Mouse (Mus musculus): ENCODE measurements around the gene Gm12569.

Gene Gm12569

DNA sequence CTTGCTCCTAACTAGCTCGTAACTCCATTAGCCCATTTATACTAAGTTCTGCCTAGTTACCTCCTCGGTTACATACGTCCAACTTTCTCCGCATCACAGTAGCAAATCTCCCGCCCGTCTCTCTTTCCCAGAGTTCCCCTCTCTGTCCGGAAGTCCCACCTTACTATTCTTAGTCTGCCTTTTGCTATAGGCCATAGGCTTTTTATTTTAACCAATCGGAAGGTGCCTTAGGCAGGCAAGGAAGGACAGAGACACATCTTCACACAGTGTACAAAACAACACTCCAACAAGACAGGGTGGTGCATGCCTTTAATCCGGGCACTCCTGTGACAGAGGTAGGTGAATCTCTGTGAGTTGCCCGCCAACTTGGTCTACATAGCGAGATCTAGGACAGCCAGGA is at the start of gene Gm12569:
Gm12569 (plus strand) TSS at position 166 of the 400 bp plus-strand sequence.
- peak; percentile 51 for DNase-seq (ENCODE audit: low spot score)

- no peak for DNase-seq (ENCODE audit: low spot score)
Observed at GRCm38 (mm10) chr11:51202726-51203125, 17.5 kb upstream of the Gm12569 start.

DNA sequence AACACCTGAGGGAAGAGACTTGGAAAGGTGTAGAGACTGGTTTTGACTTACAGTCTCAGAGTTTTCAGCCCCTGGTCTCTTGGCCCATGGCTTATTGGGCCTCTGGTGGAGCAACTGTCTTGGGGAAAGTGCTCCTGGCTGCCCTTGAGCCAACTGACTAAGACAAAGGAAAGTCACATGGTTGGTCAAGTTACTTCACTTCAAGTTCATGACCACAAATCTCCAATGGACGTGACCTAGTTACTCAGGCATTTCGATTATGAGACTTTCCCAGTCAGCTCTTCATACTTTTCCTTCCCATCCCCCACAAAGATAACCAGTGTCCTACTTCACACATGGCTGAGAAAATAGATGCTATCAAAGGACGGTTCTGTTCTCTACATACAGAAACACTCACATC is 12.5 kb upstream of the Gm12569 start:
- DNase-seq (ENCODE audit: low spot score), result no peak

- no peak for DNase-seq (ENCODE audit: low spot score)
Observed at GRCm38 (mm10) chr11:51211426-51211825, 8.8 kb upstream of the Gm12569 start.

- no peak for DNase-seq (ENCODE audit: low spot score)
Observed at GRCm38 (mm10) chr11:51214021-51214420, 6.3 kb upstream of the Gm12569 start.

DNA sequence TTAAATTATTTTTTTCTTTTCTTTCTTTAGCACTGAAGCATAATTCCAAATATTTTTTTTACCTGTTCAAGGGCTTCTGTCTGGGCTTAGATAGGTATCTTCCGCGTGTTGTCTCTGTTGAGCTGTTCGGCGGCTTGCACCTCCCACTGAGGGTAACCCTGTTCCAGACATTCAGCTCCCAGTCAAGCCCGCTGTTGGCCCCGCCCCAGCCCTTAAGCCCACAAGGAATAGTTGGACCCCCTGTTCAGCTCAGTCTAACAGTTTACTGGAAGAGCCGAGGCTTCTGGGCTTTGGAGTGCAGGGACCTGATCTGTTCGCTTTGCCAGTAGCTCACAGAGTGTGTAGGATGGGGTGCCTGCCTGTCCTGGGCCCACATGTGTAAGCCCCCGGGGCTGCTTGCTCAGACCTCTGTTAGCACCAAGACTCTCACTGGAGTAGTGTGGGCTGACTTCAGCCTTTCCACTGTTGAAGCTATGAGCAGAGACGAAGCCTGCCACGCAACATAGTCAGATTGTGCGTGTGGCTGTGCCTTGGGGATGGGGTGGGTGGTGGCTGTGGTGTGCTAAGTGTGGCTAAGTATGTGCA is 785 bp upstream of the Gm12569 start:
- no peak for DNase-seq (ENCODE audit: low spot score)

DNA sequence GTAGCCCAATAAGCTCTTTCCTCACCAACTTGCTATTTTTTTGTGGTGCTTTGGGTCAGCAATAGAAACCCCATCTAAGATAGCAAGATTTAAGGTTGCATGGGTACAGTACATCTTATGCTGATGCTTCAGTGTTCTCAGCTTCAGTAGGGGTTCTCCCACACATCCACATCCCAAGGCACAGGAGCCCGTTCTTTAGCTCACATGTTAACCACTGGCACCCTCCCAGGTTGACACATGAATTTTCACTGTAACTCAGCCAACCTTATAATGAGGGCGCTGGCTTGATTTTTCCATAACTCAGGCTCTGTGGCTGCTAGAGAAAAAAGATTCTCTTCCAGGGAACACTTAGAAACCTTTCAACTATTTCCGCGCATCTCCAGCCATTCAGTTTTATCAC is 6.8 kb downstream of the Gm12569 start:
- no peak for DNase-seq (ENCODE audit: low spot score)

GRCm38 (mm10) chr11:51234626-51235025 is 14.4 kb downstream of the Gm12569 start:
- DNase-seq (ENCODE audit: low spot score), result no peak

DNA sequence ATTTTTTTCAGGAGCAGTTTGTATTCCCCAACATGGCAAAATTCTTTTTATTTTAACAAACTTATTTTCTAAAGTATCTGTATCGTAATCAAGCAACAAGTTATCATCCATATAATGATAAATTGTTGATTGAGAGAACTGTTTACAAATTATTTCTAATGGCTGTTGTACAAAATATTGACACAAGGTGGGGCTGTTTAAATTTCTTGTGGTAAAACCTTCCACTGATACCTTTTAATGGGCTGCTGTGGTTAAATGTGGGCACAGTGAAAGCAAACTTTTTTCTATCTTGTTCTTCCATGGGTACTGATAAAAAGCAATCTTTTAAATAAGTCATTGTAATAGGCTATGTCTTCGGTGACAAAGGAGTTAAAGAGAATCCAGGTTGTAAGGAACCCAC is 22.6 kb downstream of the Gm12569 start:
- no peak for DNase-seq (ENCODE audit: low spot score)

- DNase-seq (ENCODE audit: low spot score), result no peak
Observed at GRCm38 (mm10) chr11:51257006-51257405, 36.7 kb downstream of the Gm12569 start.

- DNase-seq (ENCODE audit: low spot score), result no peak
Observed at GRCm38 (mm10) chr11:51261680-51262219, 41.5 kb downstream of the Gm12569 start, which contains the start of gene Clk4. TSS of gene Clk4 (plus strand) at chr11:51261730.

- DNase-seq (ENCODE audit: low spot score), result peak; percentile 99
Observed at GRCm38 (mm10) chr11:51262342-51263285, 42.3 kb downstream of the Gm12569 start, which contains the start of gene BC049762. TSS of gene BC049762 (minus strand) at chr11:51263046.

GRCm38 (mm10) chr11:51263286-51263831 is 43.1 kb downstream of the Gm12569 start:
- DNase-seq (ENCODE audit: low spot score), result peak; percentile 84

DNA sequence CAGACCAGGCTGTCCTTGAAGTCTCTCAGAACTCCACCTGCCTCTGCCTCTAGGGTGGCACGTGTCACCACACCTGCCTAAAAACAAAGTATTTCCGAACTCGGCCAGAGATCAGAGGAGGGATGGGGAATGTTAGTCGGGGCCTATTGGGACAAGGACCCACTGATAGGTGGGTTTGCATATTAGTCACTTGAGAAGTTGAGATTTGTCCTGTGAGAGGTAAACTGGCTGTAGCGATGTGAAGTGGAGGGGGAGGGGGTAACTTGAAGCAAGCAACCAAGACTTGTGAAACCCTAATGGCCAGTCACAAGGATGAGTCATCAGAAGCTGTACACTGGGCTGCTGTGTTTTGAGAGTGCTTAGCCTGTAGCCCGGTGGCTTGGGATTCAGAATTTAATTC is 44.1 kb downstream of the Gm12569 start:
- peak; percentile 14 for DNase-seq (ENCODE audit: low spot score)

DNA sequence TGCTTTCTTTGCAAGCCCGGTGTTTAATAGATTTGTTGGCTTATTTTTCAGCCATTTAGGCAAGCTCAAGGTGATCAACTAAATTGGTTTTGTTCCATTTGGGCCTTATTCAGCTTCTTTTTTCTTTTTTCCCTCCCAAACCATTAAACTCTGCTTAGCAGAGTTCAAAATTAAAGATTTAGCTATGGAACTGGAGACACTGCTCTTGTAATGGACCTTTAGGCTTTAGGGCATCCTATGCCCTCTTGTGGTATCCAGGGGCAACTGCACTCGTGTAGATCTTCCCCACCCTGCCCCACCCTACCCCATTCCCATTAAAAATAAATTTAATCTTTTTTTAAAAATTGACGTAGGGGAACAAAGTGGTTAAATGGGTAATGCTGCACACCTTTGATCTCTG is 45.1 kb downstream of the Gm12569 start:
- no peak for DNase-seq (ENCODE audit: low spot score)

DNA sequence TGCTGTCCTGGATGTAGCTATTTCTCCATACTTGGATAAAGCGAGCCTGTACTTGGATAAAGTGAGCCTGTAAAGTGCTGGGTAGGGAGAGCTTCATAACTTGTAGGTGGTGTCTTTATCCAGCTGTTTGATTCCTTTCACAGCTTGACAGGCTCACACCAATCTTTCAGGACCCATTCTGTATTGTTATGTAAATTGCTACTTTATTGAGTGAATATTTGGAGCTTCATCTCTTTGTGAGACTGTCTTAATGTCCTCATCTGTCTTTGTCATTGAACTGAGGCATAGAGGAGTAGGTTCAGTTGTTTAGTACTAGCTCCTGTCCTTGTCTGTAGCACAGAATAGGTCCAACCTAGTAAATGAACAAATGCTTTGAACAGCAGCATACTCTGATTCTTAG is 54.1 kb downstream of the Gm12569 start:
- DNase-seq (ENCODE audit: low spot score), result no peak
